Mouse (Mus musculus) spleen, adult 2 months (tissue): Measurements from ENCODE around the gene Fancm. TPM values are rescaled to one million over a fixed set of nuclear protein-coding genes. Genes with fewer than 3 reads are reported as not detected.
A peak's percentile ranks its signal among the peaks of the same experiment; 100 is the strongest.
"Not testable (repeated sequence)": the region's sequence is repeated elsewhere in the genome, so short reads cannot be mapped to it uniquely, and the experiment has no call there.

Experiments used
- DNase-seq, 2 experiments: peaks; one replicate each; pipeline versions ENCODE4 v3.0.0 to v3.0.0-alpha.2; 2012 to 2021; ENCODE audit warnings: low spot score in 2 of 2, low read depth in 1 of 2
- H3K27ac ChIP-seq: fragments of 200-500 bp; 2 replicates; pipeline ENCODE4 v1.5.1; 2012; ENCODE audit warnings: low read length, inconsistent platforms; ENCODE audit not compliant: insufficient read depth
- H3K27me3 ChIP-seq: fragments of 200-500 bp; 2 replicates; pipeline ENCODE4 v1.6.1; 2012; ENCODE audit warnings: mild to moderate bottlenecking, moderate library complexity, low read length, inconsistent platforms; ENCODE audit not compliant: control insufficient read depth, insufficient read depth
- H3K36me3 ChIP-seq: fragments of 200-500 bp; 2 replicates; pipeline ENCODE4 v1.6.1; 2012; ENCODE audit warnings: mild to moderate bottlenecking, low read length, inconsistent platforms; ENCODE audit not compliant: control insufficient read depth, insufficient read depth
- H3K4me1 ChIP-seq: fragments of 200-500 bp; 2 replicates; pipeline ENCODE4 v1.6.1; 2011; ENCODE audit warnings: inconsistent platforms; ENCODE audit not compliant: control insufficient read depth, insufficient read depth, insufficient read length
- H3K4me3 ChIP-seq: fragments of 200-500 bp; 2 replicates; pipeline ENCODE4 v1.5.1; 2011; ENCODE audit warnings: mild to moderate bottlenecking, inconsistent platforms; ENCODE audit not compliant: insufficient read depth, insufficient read length; ENCODE audit errors: extremely low read depth
- CTCF ChIP-seq: fragments of 200-500 bp; IDR thresholded peaks from 2 replicates; pipeline ENCODE4 v1.5.1; 2011; ENCODE audit warnings: mild to moderate bottlenecking, inconsistent platforms; ENCODE audit not compliant: insufficient read depth, insufficient read length, insufficient replicate concordance; ENCODE audit errors: extremely low read depth
- POLR2A ChIP-seq: fragments of 200-500 bp; IDR thresholded peaks from 2 replicates; pipeline ENCODE4 v1.6.1; 2011; ENCODE audit warnings: low read depth, low read length, inconsistent platforms
- WGBS: fragments of 180-500 bp; shearing (Covaris S2); methylation state at CpG from one replicate; pipeline ENCODE4 v1.1.7; 2018; 5-methylcytosine and 5-hydroxymethylcytosine counted together
- polyA plus RNA-seq: library from polyadenylated mRNA; depleted of rRNA; stranded (reverse); fragments of >200 nt; gene quantifications from 2 replicates; pipeline ENCODE4 v1.2.3, GENCODE M21; 2012; rRNA removed

Fancm gene
- polyA plus RNA-seq, 1 experiment, result 2.1 TPM

DNA sequence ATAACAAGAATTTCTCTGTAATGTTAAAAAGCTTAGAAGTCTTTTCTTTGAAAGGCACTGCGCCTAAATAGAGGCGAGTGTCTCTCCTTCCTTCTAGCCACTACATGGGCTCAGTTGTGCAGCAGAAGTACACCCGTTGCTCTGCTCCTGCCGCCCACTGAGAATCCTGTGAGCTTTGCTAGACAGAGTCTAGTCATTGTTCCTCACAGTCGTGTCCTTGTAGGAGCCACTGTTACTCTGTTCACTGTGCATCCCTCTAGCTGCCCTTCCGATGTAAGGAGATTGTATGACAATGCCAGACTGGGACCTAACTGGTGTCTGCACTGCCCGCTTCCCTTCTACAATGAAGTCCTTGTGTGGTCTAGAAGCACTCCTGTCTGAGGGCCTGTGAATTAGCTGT, 43.6 kb downstream of the Fancm start:
- H3K4me1 ChIP-seq, result no peaks in the 10 kb centered on the region
- no peak overlapping the region for H3K27ac ChIP-seq
- no peak overlapping the region for H3K4me3 ChIP-seq
- no peak for DNase-seq
- TF ChIP-seq POLR2A (no peak), CTCF (no peak)
- no peaks in the 10 kb centered on the region for H3K27me3 ChIP-seq
- WGBS, result 94% methylated on average over 7 of the region's 7 CpGs
- H3K36me3 ChIP-seq, result peaks cover 17% of the 10 kb centered on the region; the same call in 1 of the 2 replicates

GRCm38 (mm10) chr12:65119451-65119850, 44.0 kb downstream of the Fancm start:
- Histone ChIP-seq H3K36me3 (peaks cover 17% of the 10 kb centered on the region; the same call in 1 of the 2 replicates), H3K27ac (no peak overlapping the region), H3K4me3 (no peak overlapping the region), H3K27me3 (no peaks in the 10 kb centered on the region), H3K4me1 (no peaks in the 10 kb centered on the region)
- no peak for TF ChIP-seq POLR2A
- no peak for TF ChIP-seq CTCF
- no peak for DNase-seq
- WGBS, result 94% methylated on average over 5 of the region's 5 CpGs

DNA sequence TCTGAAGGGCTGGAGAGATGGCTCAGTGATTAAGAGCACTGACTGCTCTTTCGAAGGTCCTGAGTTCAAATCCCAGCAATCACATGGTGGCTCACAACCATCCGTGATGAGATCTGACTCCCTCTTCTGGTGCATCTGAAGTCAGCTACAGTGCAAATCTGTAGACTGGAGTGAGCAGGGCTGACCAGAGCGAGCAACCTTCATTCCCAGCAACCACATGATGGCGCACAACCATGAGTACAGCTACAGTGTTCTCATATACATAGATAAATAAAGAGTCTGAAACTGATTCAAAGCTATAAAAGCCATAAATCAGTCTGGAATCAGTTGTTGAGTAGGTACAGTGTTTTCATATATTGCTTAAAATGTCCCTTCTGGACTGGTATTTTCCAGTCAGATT, 60.7 kb downstream of the Fancm start:
- WGBS, result 96% methylated on average over 4 of the region's 4 CpGs
- not testable (repeated sequence) for H3K4me1 ChIP-seq, DNase-seq, H3K4me3 ChIP-seq, H3K27me3 ChIP-seq, H3K27ac ChIP-seq, H3K36me3 ChIP-seq

DNA sequence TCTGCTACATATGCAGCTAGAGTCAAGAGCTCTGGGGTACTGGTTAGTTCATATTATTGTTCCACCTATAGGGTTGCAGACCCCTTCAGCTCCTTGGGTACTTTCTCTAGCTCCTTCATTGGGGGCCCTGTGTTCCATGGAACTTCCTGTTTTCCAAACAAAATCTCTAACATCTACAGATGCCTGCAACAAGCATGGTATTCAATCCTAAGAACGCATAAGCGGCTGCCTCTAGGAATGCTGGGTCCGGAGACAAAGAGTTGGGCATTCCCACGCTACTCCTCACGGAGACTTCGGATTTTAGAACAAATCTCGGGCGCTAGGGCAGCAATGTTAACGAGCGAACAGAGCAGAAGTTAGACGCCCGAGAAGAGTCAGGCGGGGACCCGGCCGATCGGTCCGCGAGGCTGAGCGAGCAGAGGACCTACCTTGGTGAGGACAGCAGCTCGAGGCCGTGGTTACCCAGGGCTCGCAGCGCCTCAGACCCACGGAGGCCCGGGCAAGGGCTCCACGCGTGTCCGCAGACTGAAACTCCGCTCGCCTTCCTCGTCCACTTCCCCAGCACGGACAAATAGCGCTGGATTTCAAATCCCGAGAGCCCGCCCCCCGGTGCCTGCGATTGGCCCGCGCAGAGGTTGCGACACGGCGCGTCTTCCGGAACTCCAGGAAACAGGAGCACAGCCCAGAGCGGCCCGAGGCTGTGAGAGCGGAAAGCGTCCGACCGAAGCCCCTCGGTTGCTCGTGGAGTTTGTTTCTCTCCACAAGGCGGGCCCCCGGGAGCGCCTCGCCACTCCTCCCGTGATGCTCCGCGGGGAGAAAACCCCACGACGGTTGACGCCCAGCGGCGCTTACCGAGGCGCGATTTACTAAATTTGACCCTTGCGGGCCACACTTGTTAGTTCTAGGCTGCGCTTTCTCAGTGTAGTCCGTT, 96.9 kb downstream of the Fancm start, which contains the start of gene Mis18bp1:
Gene Mis18bp1 (minus strand): TSS at position 584 of the 931 bp plus-strand sequence.
- Histone ChIP-seq H3K27ac (peak within 1 kb of the TSS; percentile 87), H3K4me1 (0 out of 2 replicates have a peak, but pooled peaks cover 3% of the 10 kb centered on the region), H3K36me3 (no peaks in the 10 kb centered on the region), H3K27me3 (no peaks in the 10 kb centered on the region), H3K4me3 (peak within 1 kb of the TSS; percentile 97)
- no peak for TF ChIP-seq CTCF
- WGBS, result under 1% methylated on average over 70 of the region's 70 CpGs
- peak; percentile 95 to 96 for DNase-seq

DNA sequence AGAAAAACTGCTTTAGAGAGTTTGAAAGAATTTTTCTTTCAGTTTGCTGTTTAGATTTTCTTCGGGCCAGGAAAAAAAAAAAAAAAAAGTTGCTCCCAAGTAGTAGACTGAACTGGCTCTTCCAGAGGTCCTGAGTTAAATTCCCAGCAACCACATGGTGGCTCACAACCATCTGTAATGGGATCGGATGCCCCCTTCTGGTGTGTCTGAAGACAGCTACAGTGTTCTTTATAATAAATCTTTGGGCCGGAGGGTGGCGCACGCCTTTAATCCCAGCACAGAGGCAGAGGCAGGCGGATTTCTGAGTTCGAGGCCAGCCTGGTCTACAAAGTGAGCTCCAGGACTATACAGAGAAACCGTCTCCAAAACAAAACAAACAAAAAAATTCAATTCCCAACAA, 97.6 kb downstream of the Fancm start:
- not testable (repeated sequence) for H3K4me1 ChIP-seq, H3K36me3 ChIP-seq, H3K27me3 ChIP-seq
- 18% methylated on average over 8 of the region's 8 CpGs for WGBS
- H3K4me3 ChIP-seq, result peak overlapping the region; percentile 97
- H3K27ac ChIP-seq, result peak overlapping the region; percentile 87
- DNase-seq, result peak in 1 of 2 experiments; percentile 57

GRCm38 (mm10) chr12:65173736-65174135, 98.3 kb downstream of the Fancm start:
- 97% methylated on average over 5 of the region's 5 CpGs for WGBS
- H3K27me3 ChIP-seq, result no peaks in the 10 kb centered on the region
- no peak for DNase-seq
- no peak for TF ChIP-seq POLR2A
- TF ChIP-seq CTCF, result no peak
- no peak overlapping the region for H3K27ac ChIP-seq
- H3K4me1 ChIP-seq, result 0 out of 2 replicates have a peak, but pooled peaks cover 3% of the 10 kb centered on the region
- no peak overlapping the region for H3K4me3 ChIP-seq
- no peaks in the 10 kb centered on the region for H3K36me3 ChIP-seq

Other genes starting within 250 kb of the Fancm start
- 0.58 and 0.59 TPM in 2 replicates for gene Gm527, start 157.7 kb upstream of the Fancm start, polyA plus RNA-seq
- gene Klhl28, start 110.1 kb upstream of the Fancm start, polyA plus RNA-seq, result 1.9 and 2.2 TPM in 2 replicates
- 2.5 and 3.4 TPM in 2 replicates for gene Togaram1, start 109.8 kb upstream of the Fancm start, polyA plus RNA-seq
- gene Prpf39, start 39.3 kb upstream of the Fancm start, polyA plus RNA-seq, result 8.3 and 9.1 TPM in 2 replicates
- gene Fkbp3, start 1.6 kb upstream of the Fancm start, polyA plus RNA-seq, result 15.7 and 17.3 TPM in 2 replicates
- gene Mis18bp1, start 97.0 kb downstream of the Fancm start, polyA plus RNA-seq, result 0.22 and 0.37 TPM in 2 replicates
- gene Wdr20rt, start 149.9 kb downstream of the Fancm start, polyA plus RNA-seq, result not detected in 2 replicates